Mouse (Mus musculus) heart, adult 2 months (tissue): ENCODE measurements at regions not wholly inside any gene's neighbourhood (a gene's known extent, or its start where the extent isn't known, plus 50 kb on each side); places are given as distances from the start of the nearest gene placed in this dataset.

ENCODE experiments used
- CTCF ChIP-seq: fragments of 200-600 bp; IDR thresholded peaks from 2 replicates; pipeline ENCODE4 v1.8.1; 2022; ENCODE audit warnings: antibody characterized with exemption, mild to moderate bottlenecking, moderate library complexity
- EP300 ChIP-seq: fragments of 200-500 bp; IDR thresholded peaks from 2 replicates; pipeline ENCODE4 v1.6.1; 2011; ENCODE audit warnings: low read depth, low read length, control low read depth; ENCODE audit not compliant: insufficient read depth

GRCm38 (mm10) chr3:133776013-133776412, 231.1 kb upstream of the Tet2 start:
- TF ChIP-seq EP300, result no peak
- TF ChIP-seq CTCF, result no peak
